Mouse (Mus musculus): ENCODE measurements around the gene Papolg. TPM values are rescaled to one million over a fixed set of nuclear protein-coding genes. Genes with fewer than 3 reads are reported as not detected.

The Papolg gene
- 67.2 TPM for polyA plus RNA-seq (2017; shearing (Covaris generic))

GRCm38 (mm10) chr11:23895060-23895426 lies at the start of gene Papolg:
Gene Papolg, minus strand, starts transcription at chr11:23895253.

Other genes starting within 250 kb of the Papolg start
- gene Pus10, start 229.6 kb downstream of the Papolg start, polyA plus RNA-seq (2017; shearing (Covaris generic)), result 27.4 TPM
- 30.8 TPM for gene Pex13, start 229.3 kb downstream of the Papolg start, polyA plus RNA-seq (2017; shearing (Covaris generic))
- 40.0 TPM for gene Rel, start 124.3 kb downstream of the Papolg start, polyA plus RNA-seq (2017; shearing (Covaris generic))
- gene A830031A19Rik, start 179.8 kb upstream of the Papolg start, polyA plus RNA-seq (2017; shearing (Covaris generic)), result not detected
- 0.51 TPM for gene Bcl11a, start 182.8 kb upstream of the Papolg start, polyA plus RNA-seq (2017; shearing (Covaris generic))